8 mouse cellular contexts compared by ENCODE assay signal in the genomic region with DNA sequence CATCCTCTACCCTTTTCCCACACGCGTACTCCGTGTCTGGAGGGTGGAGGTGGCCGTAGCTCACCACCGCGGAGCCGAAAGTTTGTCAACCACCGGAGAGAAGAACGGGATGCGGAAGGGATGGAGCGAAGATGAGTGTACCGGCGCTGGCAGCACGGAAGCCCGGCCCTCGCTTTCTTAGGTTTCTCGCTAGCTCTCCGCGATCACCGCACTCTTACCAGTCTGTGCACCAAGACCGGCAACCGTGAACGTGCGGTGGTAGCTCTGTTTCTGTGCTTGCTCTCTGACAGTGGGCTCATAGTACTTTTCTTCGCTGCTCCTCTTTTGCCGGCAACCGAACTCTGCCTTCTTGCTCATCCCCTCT. TPM values are rescaled to one million over a fixed set of nuclear protein-coding genes. Genes with fewer than 3 reads are reported as not detected.
A peak's percentile ranks its signal among the peaks of the same experiment; 100 is the strongest.
DNase-seq lines count a peak whose midpoint lies in the region; ATAC-seq and TF ChIP-seq lines count a peak whose summit lies in the region.

No protein-coding gene starts in this region.

- H3K9ac ChIP-seq in lung, embryonic 14.5 days: peak overlapping the region; percentile 82
- peak overlapping the region; percentile 74 for H3K9ac ChIP-seq in embryonic facial prominence, embryonic 15.5 days
- peak overlapping the region; percentile 82 for H3K9ac ChIP-seq in intestine, embryonic 16.5 days (ENCODE audit: low read depth, low read length)
- H3K9ac ChIP-seq in neural tube, embryonic 13.5 days: peak overlapping the region; percentile 88

- peak overlapping the region; percentile 96 for H3K27ac ChIP-seq in lung, embryonic 14.5 days (ENCODE audit: low read depth)
- peak overlapping the region; percentile 93 for H3K27ac ChIP-seq in embryonic facial prominence, embryonic 15.5 days (replicated peaks)
- peak overlapping the region; percentile 96 for H3K27ac ChIP-seq in intestine, embryonic 16.5 days (ENCODE audit: low read length)
- H3K27ac ChIP-seq in neural tube, embryonic 13.5 days (replicated peaks): peak overlapping the region; percentile 88

- under 1% methylated on average over 27 of the region's 27 CpGs for WGBS in lung, embryonic 14.5 days
- WGBS in embryonic facial prominence, embryonic 15.5 days: under 1% methylated on average over 27 of the region's 27 CpGs
- WGBS in intestine, embryonic 16.5 days: under 1% methylated on average over 27 of the region's 27 CpGs
- WGBS in neural tube, embryonic 13.5 days: under 1% methylated on average over 27 of the region's 27 CpGs

- H3K27me3 ChIP-seq in lung, embryonic 14.5 days (ENCODE audit: insufficient read depth, low read length): no peaks in the 10 kb centered on the region
- no peaks in the 10 kb centered on the region for H3K27me3 ChIP-seq in embryonic facial prominence, embryonic 15.5 days
- no peaks in the 10 kb centered on the region for H3K27me3 ChIP-seq in intestine, embryonic 16.5 days (replicated peaks; ENCODE audit: control insufficient read depth, insufficient read depth, low read length)
- no peaks in the 10 kb centered on the region for H3K27me3 ChIP-seq in neural tube, embryonic 13.5 days

- H3K4me1 ChIP-seq in lung, embryonic 14.5 days (ENCODE audit: insufficient read depth): peaks cover 10% of the 10 kb centered on the region; the same call in 1 of the 2 replicates
- peaks cover 21% of the 10 kb centered on the region for H3K4me1 ChIP-seq in embryonic facial prominence, embryonic 15.5 days
- H3K4me1 ChIP-seq in intestine, embryonic 16.5 days (ENCODE audit: control insufficient read depth, insufficient read depth, low read length): peaks cover 13% of the 10 kb centered on the region
- peaks cover 40% of the 10 kb centered on the region for H3K4me1 ChIP-seq in neural tube, embryonic 13.5 days (replicated peaks)

- peak overlapping the region; percentile 66 for H3K4me2 ChIP-seq in lung, embryonic 14.5 days
- peak overlapping the region; percentile 72 for H3K4me2 ChIP-seq in embryonic facial prominence, embryonic 15.5 days (replicated peaks)
- H3K4me2 ChIP-seq in intestine, embryonic 16.5 days (ENCODE audit: low read depth, low read length): peak overlapping the region; percentile 83
- peak overlapping the region; percentile 91 for H3K4me2 ChIP-seq in neural tube, embryonic 13.5 days

- H3K9me3 ChIP-seq in lung, embryonic 14.5 days (ENCODE audit: low read depth, low read length): no peaks in the 10 kb centered on the region
- H3K9me3 ChIP-seq in embryonic facial prominence, embryonic 15.5 days (replicated peaks): no peaks in the 10 kb centered on the region
- H3K9me3 ChIP-seq in intestine, embryonic 16.5 days (ENCODE audit: control insufficient read depth, low read length): no peaks in the 10 kb centered on the region
- no peaks in the 10 kb centered on the region for H3K9me3 ChIP-seq in neural tube, embryonic 13.5 days

- TF ChIP-seq CTCF in lung, embryonic 14.5 days (IDR thresholded peaks at IDR 0.05; ENCODE audit: low read depth): no peak

- peak overlapping the region; percentile 67 for H3K4me3 ChIP-seq in lung, embryonic 14.5 days (ENCODE audit: low read depth, low read length)
- H3K4me3 ChIP-seq in embryonic facial prominence, embryonic 15.5 days (replicated peaks): peak overlapping the region; percentile 89
- H3K4me3 ChIP-seq in intestine, embryonic 16.5 days (ENCODE audit: low read length): peak overlapping the region; percentile 82
- H3K4me3 ChIP-seq in neural tube, embryonic 13.5 days: peak overlapping the region; percentile 87

- no peak for DNase-seq in lung, embryonic 14.5 days
- no peak for DNase-seq in lung, postnatal 10 days
- no peak for DNase-seq in gastrocnemius, postnatal 4 days (ENCODE audit: low spot score in 2 of 2)
- DNase-seq in gastrocnemius, postnatal 25 days: no peak
- DNase-seq in right cerebral cortex, adult 2 months (ENCODE audit: low spot score in 2 of 2): no peak

- no peaks in the 10 kb centered on the region for H3K36me3 ChIP-seq in lung, embryonic 14.5 days (ENCODE audit: insufficient read depth)
- no peaks in the 10 kb centered on the region for H3K36me3 ChIP-seq in embryonic facial prominence, embryonic 15.5 days
- H3K36me3 ChIP-seq in intestine, embryonic 16.5 days (ENCODE audit: control insufficient read depth, insufficient read depth, low read length): no peaks in the 10 kb centered on the region
- no peaks in the 10 kb centered on the region for H3K36me3 ChIP-seq in neural tube, embryonic 13.5 days

- no peak for ATAC-seq in lung, embryonic 14.5 days (ENCODE audit: insufficient read depth)
- no peak for ATAC-seq in embryonic facial prominence, embryonic 15.5 days (ENCODE audit: insufficient number of reproducible peaks, low FRiP score, low TSS enrichment, low read depth)
- ATAC-seq in intestine, embryonic 16.5 days: no peak; the same call in 1 of the 2 replicates
- peak; percentile 68 for ATAC-seq in neural tube, embryonic 13.5 days (ENCODE audit: low read depth)

RNA-seq across cellular contexts. Expression of a gene that starts 0.5 kb away (rescaled TPM):
- polyA plus RNA-seq in lung, embryonic 14.5 days (2014; fragmentation: Nextera tagmentation; extraction: Ambion mirVana): 58.2 and 58.5 TPM in 2 replicates
- polyA plus RNA-seq in embryonic facial prominence, embryonic 15.5 days (2015; fragmentation: Nextera tagmentation; extraction: Ambion mirVana): 50.6 and 50.7 TPM in 2 replicates
- polyA plus RNA-seq in intestine, embryonic 16.5 days (2015; fragmentation: Nextera tagmentation; extraction: Ambion mirVana): 49.0 and 50.8 TPM in 2 replicates
- polyA plus RNA-seq in neural tube, embryonic 13.5 days (2015; fragmentation: Nextera tagmentation; extraction: Ambion mirVana): 28.9 and 30.7 TPM in 2 replicates
- 10 to 100 TPM; 32.3 to 40.5 TPM for total RNA-seq in gastrocnemius, postnatal 4 days (2021)
- 10 to 100 TPM in 1 of 2 experiments, 1 to 10 TPM in 1; 9.1 to 10.8 TPM for total RNA-seq in gastrocnemius, postnatal 25 days (2021)

RNA-seq across cellular contexts. Expression of a gene that starts 10.5 kb away (rescaled TPM):
- polyA plus RNA-seq in lung, embryonic 14.5 days (2014; fragmentation: Nextera tagmentation; extraction: Ambion mirVana): 0.05 and 0.07 TPM in 2 replicates
- 1.4 and 1.5 TPM in 2 replicates for polyA plus RNA-seq in embryonic facial prominence, embryonic 15.5 days (2015; fragmentation: Nextera tagmentation; extraction: Ambion mirVana)
- not detected in 2 replicates for polyA plus RNA-seq in intestine, embryonic 16.5 days (2015; fragmentation: Nextera tagmentation; extraction: Ambion mirVana)
- 0.19 TPM in 1 of 2 replicates, not detected in the other for polyA plus RNA-seq in neural tube, embryonic 13.5 days (2015; fragmentation: Nextera tagmentation; extraction: Ambion mirVana)
- total RNA-seq in gastrocnemius, postnatal 4 days (2021): 10 to 100 TPM; 15.5 to 19.9 TPM
- total RNA-seq in gastrocnemius, postnatal 25 days (2021): 10 to 100 TPM in 1 of 2 experiments, 1 to 10 TPM in 1; 5.5 to 11.2 TPM
